Mouse (Mus musculus) embryonic facial prominence, embryonic 15.5 days (tissue): ENCODE data around the gene Col5a1. TPM values are rescaled to one million over a fixed set of nuclear protein-coding genes. Genes with fewer than 3 reads are reported as not detected.

ENCODE experiments used
- ATAC-seq: fragments of 200-750 bp; cut with Nextera tagmentation; 2 replicates; pipeline ENCODE4 v1.8.0; 2017; ENCODE audit warnings: low read depth, moderate TSS enrichment; ENCODE audit not compliant: insufficient number of reproducible peaks, low FRiP score, low TSS enrichment
- H3K27ac ChIP-seq: fragments of 300-500 bp; sonication (generic); replicated peaks from 2 replicates; pipeline ENCODE4 v1.5.1; 2015; ENCODE audit warnings: mild to moderate bottlenecking, inconsistent platforms
- H3K27me3 ChIP-seq: fragments of 300-500 bp; sonication (generic); 2 replicates; pipeline ENCODE4 v1.6.1; 2015; ENCODE audit warnings: inconsistent platforms
- H3K36me3 ChIP-seq: fragments of 300-500 bp; sonication (generic); 2 replicates; pipeline ENCODE4 v1.6.1; 2015; ENCODE audit warnings: mild to moderate bottlenecking, inconsistent platforms
- H3K4me1 ChIP-seq: fragments of 300-500 bp; sonication (generic); 2 replicates; pipeline ENCODE4 v1.6.1; 2015; ENCODE audit warnings: inconsistent platforms
- H3K4me2 ChIP-seq: fragments of 300-500 bp; sonication (generic); replicated peaks from 2 replicates; pipeline ENCODE4 v1.6.1; 2015; ENCODE audit warnings: mild to moderate bottlenecking, inconsistent platforms
- H3K4me3 ChIP-seq: fragments of 300-500 bp; sonication (generic); replicated peaks from 2 replicates; pipeline ENCODE4 v1.5.1; 2015; ENCODE audit warnings: mild to moderate bottlenecking, inconsistent platforms
- H3K9ac ChIP-seq: fragments of 300-500 bp; sonication (generic); 2 replicates; pipeline ENCODE4 v1.6.1; 2015; ENCODE audit warnings: inconsistent platforms
- H3K9me3 ChIP-seq: fragments of 300-500 bp; sonication (generic); replicated peaks from 2 replicates; pipeline ENCODE4 v1.6.1; 2016; ENCODE audit warnings: inconsistent platforms
- WGBS: fragments of 180-500 bp; shearing (Covaris S2); methylation state at CpG from one replicate; pipeline ENCODE4 v1.1.7; 2015; 5-methylcytosine and 5-hydroxymethylcytosine counted together
- polyA plus RNA-seq: library from polyadenylated mRNA; unstranded; fragments of >200 nt; fragmentation: Nextera tagmentation; extraction: Ambion mirVana; gene quantifications from 2 replicates; pipeline ENCODE4 v1.2.1, GENCODE M21; 2015

Gene Col5a1
- polyA plus RNA-seq, 1 experiment from 2014 or later: 217 TPM

DNA sequence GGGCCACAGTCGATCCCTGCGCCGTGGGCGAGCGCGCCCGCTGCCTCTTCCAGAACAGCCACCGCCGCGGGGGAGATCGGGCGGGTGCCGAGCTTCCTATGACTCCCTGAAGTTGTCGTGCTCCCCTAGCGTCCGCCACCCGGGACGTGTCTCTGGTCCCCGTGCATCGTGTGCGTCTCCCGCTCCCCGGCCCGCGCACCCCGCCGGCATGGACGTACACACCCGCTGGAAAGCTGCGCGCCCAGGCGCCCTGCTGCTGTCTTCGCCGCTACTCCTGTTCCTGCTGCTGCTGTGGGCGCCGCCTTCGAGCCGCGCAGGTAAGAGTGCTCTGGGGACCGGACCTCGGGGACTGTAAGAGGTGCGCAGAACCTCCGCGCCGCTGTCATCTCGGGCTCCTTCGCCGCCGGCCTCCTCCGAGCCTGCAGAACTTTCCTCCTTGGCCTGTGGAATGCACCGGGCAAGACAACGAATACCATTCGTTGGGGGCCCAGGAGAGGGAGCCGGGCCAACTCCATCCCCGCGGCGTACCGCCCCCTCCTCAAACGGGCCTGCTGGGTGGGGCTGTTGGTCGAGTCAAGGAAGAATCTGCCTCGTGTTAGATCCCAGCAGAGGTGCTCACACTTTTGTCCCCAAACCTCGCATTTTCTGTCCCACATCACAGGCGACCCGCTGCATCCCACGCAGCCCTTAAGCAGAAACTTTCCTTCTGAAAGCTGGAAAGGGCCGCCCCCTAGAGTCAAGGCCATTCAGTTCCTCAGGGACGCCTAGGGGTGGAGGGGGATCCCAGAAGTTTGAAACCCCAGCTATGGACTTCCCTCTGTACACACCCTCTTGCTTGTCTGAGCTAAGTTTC, 609 bp downstream of the Col5a1 start:
- under 1% methylated on average over 67 of the region's 67 CpGs for WGBS

DNA sequence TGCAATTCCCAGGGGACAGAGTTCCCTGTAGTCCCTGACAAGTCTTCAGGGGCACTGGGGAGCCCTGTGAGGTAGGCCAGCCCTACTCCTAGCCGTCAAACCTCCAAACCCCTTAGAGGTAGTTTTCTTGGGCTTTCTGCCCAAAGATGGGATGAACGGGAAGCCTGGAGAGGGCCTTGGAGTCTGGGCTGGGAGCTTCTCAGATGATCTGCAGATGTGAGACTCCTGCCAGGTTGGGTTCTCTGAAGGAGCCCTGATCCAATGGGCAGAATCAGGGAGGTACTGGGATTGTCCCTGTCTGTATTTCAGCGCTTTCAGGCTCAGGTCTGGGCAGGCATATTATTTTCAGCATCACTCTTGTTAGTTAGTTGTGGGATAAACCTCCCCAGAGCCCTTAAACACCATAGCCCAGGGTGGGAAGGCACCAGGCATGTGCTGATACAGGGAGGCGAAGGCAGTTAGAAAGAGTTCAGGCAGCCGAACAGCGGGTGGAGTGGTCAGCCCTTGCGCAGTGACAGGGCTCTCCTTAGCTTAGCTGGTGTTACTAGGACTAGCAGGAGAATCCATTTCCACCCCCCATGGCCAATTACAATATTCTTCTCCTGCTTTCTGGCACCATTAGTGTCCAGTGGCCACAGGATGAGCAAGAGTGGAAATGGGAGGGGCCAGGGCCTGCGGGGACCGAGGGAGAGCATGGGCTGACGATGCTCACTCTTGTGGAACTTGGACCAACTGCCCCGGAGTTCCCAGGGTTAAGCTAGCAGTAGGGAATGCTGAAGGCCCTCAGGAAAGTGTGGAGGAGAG, 1.4 kb downstream of the Col5a1 start:
- H3K36me3 ChIP-seq: no peaks in the 10 kb centered on the region; the same call in 1 of the 2 replicates
- 11% methylated on average over 11 of the region's 11 CpGs for WGBS
- no peaks in the 10 kb centered on the region for H3K9me3 ChIP-seq
- H3K4me3 ChIP-seq: peak overlapping the region; percentile 86
- peak overlapping the region; percentile 78 for H3K9ac ChIP-seq
- peaks cover 77% of the 10 kb centered on the region for H3K4me1 ChIP-seq
- peak overlapping the region; percentile 84 for H3K4me2 ChIP-seq
- peak overlapping the region; percentile 98 for H3K27ac ChIP-seq
- no peak for ATAC-seq
- no peaks in the 10 kb centered on the region for H3K27me3 ChIP-seq

More for the DNA sequence above, 609 bp downstream of the Col5a1 start:
- H3K27me3 ChIP-seq: no peaks in the 10 kb centered on the region
- H3K9me3 ChIP-seq: no peaks in the 10 kb centered on the region
- peak; percentile 14; the same call in 1 of the 2 replicates for ATAC-seq
- H3K4me3 ChIP-seq: peak overlapping the region; percentile 86
- peak overlapping the region; percentile 84 for H3K4me2 ChIP-seq
- peak overlapping the region; percentile 78 for H3K9ac ChIP-seq
- H3K27ac ChIP-seq: peak overlapping the region; percentile 98
- H3K4me1 ChIP-seq: peaks cover 74% of the 10 kb centered on the region
- no peaks in the 10 kb centered on the region; the same call in 1 of the 2 replicates for H3K36me3 ChIP-seq

DNA sequence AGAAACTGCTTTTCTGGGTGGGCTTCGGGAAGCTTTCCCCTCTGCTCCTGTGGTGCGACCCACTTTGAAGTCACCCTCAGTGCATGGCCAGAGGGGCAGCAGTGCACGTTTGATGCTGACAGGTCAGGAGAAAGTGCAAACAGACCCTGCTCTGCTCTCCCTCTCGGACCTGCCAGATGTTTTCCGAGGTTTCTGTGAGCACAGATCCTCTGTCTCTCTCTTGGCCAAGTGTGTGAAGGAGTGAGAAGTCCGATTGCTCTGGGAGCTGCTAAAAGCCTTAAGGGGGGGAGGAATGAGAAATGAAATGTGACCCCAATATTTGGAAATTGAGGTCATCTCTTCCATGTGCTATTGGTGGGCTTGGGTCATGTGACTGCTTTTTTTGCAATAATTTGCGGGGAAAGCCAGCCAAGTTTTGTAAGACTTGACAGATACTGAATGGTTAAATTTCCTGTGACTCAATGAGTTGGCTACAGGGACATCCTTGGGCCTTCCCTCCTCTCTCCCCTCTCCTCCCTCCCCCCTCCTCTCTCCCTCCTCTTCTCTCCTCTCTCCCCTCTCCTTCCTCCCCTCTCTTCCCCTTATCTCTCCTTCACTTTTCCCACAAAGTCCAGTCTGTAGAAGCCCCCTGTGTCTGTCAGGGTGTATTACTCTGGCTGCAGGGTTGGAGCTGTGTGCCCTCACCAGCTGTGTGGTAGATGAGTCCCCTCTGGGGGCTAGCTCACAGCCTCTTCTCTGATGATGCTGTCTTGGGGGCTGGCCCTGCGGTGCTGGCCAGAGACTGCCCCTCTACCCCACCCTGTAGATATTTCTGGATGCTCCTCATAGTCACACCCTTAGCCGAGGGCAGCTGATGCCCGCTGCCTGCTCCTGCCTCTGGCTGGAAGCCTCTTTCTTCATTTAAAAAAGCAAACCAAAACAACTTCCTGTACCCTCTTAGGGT, 2.6 kb downstream of the Col5a1 start:
- no peaks in the 10 kb centered on the region for H3K9me3 ChIP-seq
- peak overlapping the region; percentile 84 for H3K4me2 ChIP-seq
- no peaks in the 10 kb centered on the region; the same call in 1 of the 2 replicates for H3K36me3 ChIP-seq
- peak overlapping the region; percentile 78; the same call in 1 of the 2 replicates for H3K9ac ChIP-seq
- no peaks in the 10 kb centered on the region for H3K27me3 ChIP-seq
- H3K4me1 ChIP-seq: peaks cover 73% of the 10 kb centered on the region
- peak overlapping the region; percentile 86 for H3K4me3 ChIP-seq
- 12% methylated on average over 10 of the region's 10 CpGs for WGBS
- no peak for ATAC-seq
- peak overlapping the region; percentile 98 for H3K27ac ChIP-seq

DNA sequence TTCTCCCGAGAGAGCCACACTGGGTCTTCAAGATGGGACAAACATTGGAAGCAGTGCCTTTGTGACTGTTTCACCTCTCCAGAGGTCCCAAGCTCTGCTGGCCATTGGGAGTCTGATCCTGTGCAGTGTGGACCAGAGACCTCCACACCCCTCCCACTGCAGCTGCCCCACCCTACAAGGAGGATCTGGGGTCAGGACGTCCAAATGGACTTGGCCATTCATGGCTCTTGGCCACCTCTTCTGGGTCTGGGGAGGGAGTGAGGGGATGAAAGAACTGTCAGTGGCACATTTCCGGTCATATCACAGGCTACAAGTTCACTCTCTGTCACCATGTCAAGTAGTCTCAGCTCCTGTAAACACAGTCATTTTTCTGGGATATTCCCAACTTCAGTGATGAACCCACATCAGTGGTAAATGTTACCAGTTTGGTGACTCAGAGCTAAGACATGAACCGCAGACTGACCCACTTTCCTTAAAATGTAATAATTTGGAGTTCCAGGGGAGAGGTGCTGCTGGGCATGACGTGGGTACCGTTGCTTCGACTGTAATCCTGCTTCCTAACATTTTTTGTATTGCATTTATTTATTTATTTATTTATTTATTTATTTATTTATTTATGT, 5.8 kb downstream of the Col5a1 start:
- no peaks in the 10 kb centered on the region; the same call in 1 of the 2 replicates for H3K36me3 ChIP-seq
- no peak overlapping the region for H3K9ac ChIP-seq
- WGBS: 80% methylated on average over 7 of the region's 7 CpGs
- ATAC-seq: no peak
- H3K4me2 ChIP-seq: no peak overlapping the region
- H3K4me3 ChIP-seq: no peak overlapping the region
- no peak overlapping the region for H3K27ac ChIP-seq
- H3K27me3 ChIP-seq: no peaks in the 10 kb centered on the region
- peaks cover 85% of the 10 kb centered on the region for H3K4me1 ChIP-seq
- H3K9me3 ChIP-seq: no peaks in the 10 kb centered on the region

DNA sequence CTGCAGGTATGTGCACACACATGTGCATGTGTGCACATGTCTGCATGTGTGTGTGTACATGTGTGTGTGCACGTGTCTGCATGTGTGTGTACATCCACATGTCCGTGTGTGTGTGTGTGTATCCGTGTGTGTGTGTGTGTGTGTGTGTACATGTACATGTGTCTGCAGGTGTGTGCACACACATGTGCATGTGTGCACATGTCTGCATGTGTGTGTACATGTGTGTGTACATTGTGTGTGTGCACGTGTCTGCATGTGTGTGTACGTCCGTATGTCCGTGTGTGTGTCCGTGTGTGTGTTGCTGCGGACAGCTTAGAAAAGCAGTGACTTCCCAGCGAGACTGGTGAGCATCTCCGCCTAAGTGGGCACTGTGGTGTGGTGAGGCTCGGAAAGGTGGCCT, 6.8 kb downstream of the Col5a1 start:
- H3K9me3 ChIP-seq: no peaks in the 10 kb centered on the region
- H3K36me3 ChIP-seq: no peaks in the 10 kb centered on the region; the same call in 1 of the 2 replicates
- peaks cover 85% of the 10 kb centered on the region for H3K4me1 ChIP-seq
- H3K27me3 ChIP-seq: no peaks in the 10 kb centered on the region
- H3K4me2 ChIP-seq: no peak overlapping the region
- WGBS: 93% methylated on average over 12 of the region's 12 CpGs
- ATAC-seq: no peak
- H3K27ac ChIP-seq: no peak overlapping the region
- no peak overlapping the region for H3K9ac ChIP-seq
- no peak overlapping the region for H3K4me3 ChIP-seq

DNA sequence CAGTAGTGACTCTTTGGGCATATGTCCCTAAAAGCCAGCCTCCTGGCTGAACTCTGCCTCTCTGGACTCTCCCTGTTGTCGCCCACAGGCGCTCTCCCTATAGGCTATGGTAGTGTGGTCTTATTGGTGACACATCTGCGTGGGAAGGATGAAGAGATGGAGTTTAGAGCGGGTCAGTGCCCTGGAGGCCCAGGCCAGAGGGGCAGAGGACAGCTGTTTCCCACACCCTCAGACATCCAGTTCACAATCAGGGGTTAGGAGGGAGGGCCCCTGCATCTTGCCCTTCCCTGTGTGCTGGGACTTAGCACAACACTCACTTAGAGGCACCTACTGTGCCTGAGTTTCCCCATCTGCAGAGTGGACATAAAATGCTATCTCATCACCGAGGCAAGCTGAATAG, 8.8 kb downstream of the Col5a1 start:
- WGBS: 77% methylated on average over 5 of the region's 5 CpGs
- Histone ChIP-seq H3K9ac (no peak overlapping the region), H3K27me3 (no peaks in the 10 kb centered on the region), H3K4me2 (no peak overlapping the region), H3K4me3 (no peak overlapping the region), H3K27ac (no peak overlapping the region; the same call in 1 of the 2 replicates), H3K9me3 (no peaks in the 10 kb centered on the region), H3K4me1 (peaks cover 74% of the 10 kb centered on the region), H3K36me3 (no peaks in the 10 kb centered on the region; the same call in 1 of the 2 replicates)
- no peak for ATAC-seq

DNA sequence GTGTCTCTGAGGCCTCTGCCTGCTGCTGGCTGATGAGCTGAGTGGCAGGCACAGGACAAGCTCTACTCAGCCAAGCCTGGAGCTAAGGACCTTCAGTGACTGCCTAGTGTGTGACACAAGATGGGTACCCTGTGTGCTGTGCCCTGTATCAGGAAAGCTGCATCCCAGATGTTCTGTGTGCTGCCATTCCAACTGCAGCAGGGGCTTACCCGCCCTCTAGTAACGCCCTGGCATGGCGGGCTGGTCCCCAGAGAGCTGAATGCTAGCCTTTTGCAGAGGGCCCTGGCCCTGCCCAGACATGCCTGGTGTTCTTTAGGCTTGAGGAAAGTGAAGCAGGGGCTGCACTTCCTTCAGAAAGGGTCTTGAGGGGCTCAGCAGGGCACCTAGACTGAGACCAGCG, 9.4 kb downstream of the Col5a1 start:
- Histone ChIP-seq H3K4me1 (peaks cover 74% of the 10 kb centered on the region), H3K4me3 (no peak overlapping the region), H3K4me2 (no peak overlapping the region), H3K36me3 (no peaks in the 10 kb centered on the region; the same call in 1 of the 2 replicates), H3K9me3 (no peaks in the 10 kb centered on the region), H3K27ac (no peak overlapping the region), H3K27me3 (no peaks in the 10 kb centered on the region), H3K9ac (no peak overlapping the region)
- WGBS: 58% methylated on average over 4 of the region's 4 CpGs
- ATAC-seq: no peak

DNA sequence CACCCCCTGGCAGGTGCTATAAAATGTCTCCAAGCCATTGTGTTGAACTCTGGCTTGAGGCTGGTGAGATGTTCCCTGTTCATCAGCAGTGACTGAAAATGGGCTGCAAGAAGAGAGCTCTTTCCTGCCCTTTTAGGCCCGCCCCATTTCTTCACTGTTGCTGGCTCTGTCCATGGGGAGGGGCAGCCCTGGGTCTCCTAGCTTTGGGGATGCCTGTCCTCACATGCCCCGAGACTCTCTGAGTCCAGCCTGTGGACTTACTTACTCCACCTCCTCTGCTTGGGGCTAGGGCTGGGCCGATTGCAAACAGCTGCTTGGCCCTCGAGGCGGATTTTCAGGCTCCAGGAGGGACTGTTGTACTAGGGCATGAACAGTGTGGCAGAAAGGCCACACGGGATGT, 10.9 kb downstream of the Col5a1 start:
- peaks cover 74% of the 10 kb centered on the region for H3K4me1 ChIP-seq
- no peaks in the 10 kb centered on the region for H3K36me3 ChIP-seq
- H3K9ac ChIP-seq: no peak overlapping the region
- WGBS: 30% methylated on average over 6 of the region's 6 CpGs
- no peak overlapping the region for H3K4me3 ChIP-seq
- ATAC-seq: 0 out of 2 replicates have a peak, but pooled peaks have one; percentile 37
- H3K27ac ChIP-seq: no peak overlapping the region
- H3K9me3 ChIP-seq: no peaks in the 10 kb centered on the region
- no peaks in the 10 kb centered on the region for H3K27me3 ChIP-seq
- H3K4me2 ChIP-seq: no peak overlapping the region

DNA sequence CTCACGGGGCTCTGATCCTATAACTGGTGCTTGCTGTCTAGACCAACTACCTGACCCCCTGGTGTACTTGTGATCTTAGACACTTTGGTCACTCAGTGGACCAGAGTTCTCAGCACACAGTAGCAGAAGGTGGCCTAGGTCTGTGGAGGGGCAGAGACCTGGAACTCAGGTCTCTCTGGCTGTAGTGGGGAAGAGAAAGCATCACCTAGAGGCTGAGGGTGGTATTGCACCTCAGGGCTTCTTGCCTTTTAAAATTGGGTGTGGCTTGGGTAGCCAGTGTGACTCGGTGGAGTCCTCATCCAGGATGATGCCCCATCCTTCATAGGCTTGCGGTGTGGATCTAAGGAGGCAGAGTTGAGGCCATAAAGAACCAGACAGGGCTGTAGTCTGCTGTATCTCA, 13.7 kb downstream of the Col5a1 start:
- ATAC-seq: no peak
- peaks cover 68% of the 10 kb centered on the region for H3K4me1 ChIP-seq

DNA sequence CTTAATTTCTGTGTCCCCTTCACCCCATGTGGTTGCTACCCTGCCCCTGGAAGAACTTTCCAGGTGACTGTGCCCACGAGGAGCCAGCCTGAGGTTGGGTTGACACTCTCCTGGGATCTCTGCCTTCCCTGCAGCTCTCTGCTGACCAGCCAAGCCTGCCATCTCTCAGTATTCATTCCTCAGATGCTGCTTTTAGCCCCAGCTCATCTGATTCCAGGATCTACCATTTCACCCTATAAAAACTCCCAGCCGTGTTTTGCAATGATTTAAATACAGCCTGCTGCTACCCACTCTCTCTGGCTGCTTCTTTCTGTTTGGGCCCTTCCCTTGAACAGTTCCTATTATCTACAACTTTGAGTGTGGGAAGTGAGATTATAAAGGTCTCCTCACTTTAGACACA, 14.9 kb downstream of the Col5a1 start:
- no peak overlapping the region for H3K27ac ChIP-seq
- 48% methylated on average over 2 of the region's 2 CpGs for WGBS

More for the DNA sequence above, 13.7 kb downstream of the Col5a1 start:
- Histone ChIP-seq H3K36me3 (no peaks in the 10 kb centered on the region), H3K9me3 (no peaks in the 10 kb centered on the region), H3K27me3 (no peaks in the 10 kb centered on the region), H3K27ac (no peak overlapping the region), H3K4me3 (no peak overlapping the region), H3K4me2 (no peak overlapping the region), H3K9ac (no peak overlapping the region)
- WGBS: 67% methylated on average over 3 of the region's 3 CpGs

More for the DNA sequence above, 14.9 kb downstream of the Col5a1 start:
- Histone ChIP-seq H3K9me3 (no peaks in the 10 kb centered on the region), H3K4me2 (no peak overlapping the region), H3K9ac (no peak overlapping the region), H3K27me3 (no peaks in the 10 kb centered on the region), H3K4me3 (no peak overlapping the region), H3K36me3 (no peaks in the 10 kb centered on the region), H3K4me1 (peaks cover 56% of the 10 kb centered on the region)
- ATAC-seq: no peak
